Mouse (Mus musculus): ENCODE measurements at regions not wholly inside any gene's neighbourhood (a gene's known extent, or its start where the extent isn't known, plus 50 kb on each side); places are given as distances from the start of the nearest gene placed in this dataset.

DNA sequence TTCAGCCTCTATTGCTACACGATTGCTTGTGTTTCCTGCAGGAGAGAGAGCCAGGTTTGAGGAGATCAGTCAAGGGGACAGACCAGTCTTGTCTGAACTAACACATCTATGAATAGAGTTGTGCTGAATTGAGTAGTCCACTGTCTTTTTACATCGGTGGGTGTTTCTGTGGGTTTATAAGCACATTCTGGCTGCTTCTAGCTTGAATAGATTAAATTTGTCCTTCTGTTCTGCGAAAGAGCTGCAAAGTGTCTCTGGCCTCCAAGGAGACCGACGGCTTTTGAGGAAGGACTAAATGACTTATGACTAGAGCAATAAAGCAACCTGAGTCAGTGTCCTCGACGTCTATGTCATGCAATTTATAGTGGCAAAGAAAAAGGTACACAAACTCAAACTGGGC, 179.9 kb downstream of the Zfp36l1 start:
- TF ChIP-seq CTCF (IDR thresholded peaks at IDR 0.05; ENCODE audit: extremely low read depth, insufficient read depth, insufficient read length, insufficient replicate concordance) (no peak), POLR2A (IDR thresholded peaks at IDR 0.05; ENCODE audit: low read depth, low read length) (no peak)
